Mouse (Mus musculus): ENCODE results near the gene Mthfsl.
"Not testable (repeated sequence)": the region's sequence is repeated elsewhere in the genome, so short reads cannot be mapped to it uniquely, and the experiment has no call there.

Gene Mthfsl

GRCm38 (mm10) chr9:88691307-88691706 lies 28.8 kb downstream of the Mthfsl start:
- in situ Hi-C loops (cut with MboI; ENCODE audit: low sequenced_read_pairs): not testable (repeated sequence)

DNA sequence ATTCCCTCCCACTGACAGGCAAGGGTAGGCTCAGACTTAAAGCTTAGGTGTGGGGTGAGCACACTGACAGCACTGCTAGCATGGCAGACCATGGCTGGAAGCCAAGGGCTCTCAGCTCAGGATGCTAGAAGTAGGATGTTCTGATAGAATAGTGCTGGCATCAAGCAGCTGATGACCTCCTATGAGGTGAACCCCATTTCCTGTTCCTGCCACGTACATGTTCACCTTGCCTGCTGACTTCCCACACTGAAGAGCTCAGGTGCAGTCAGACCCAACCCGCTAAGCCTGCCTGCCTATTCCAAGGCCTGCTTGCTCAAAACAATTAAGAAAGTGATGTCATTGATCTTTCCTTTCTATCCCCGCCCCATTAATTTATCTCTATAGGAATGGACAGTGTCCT lies 30.6 kb downstream of the Mthfsl start:
- in situ Hi-C loops (cut with MboI; ENCODE audit: low sequenced_read_pairs): not testable (repeated sequence)

GRCm38 (mm10) chr9:88686719-88687118 lies 33.4 kb downstream of the Mthfsl start:
- in situ Hi-C loops (cut with MboI; ENCODE audit: low sequenced_read_pairs): not testable (repeated sequence)

DNA sequence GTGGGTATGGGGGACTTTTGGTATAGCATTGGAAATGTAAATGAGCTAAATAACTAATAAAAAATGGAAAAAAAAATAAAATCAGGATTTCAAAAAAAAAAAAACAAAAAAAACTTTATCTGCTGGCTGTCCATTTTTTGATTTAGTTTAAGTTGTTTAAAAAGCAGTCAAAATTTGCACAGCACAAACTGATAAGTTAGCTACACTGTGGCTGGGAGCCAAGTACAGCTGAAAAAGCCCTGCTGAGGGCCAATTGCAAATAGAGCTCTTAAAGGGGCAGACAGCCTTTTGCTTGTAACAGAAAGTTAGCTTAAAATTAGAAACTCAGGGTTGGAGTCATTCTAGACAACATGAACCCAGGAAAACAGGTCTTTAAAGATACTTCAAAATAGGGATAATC lies 61.8 kb downstream of the Mthfsl start:
- in situ Hi-C loops (cut with MboI; ENCODE audit: low sequenced_read_pairs): not testable (repeated sequence)

DNA sequence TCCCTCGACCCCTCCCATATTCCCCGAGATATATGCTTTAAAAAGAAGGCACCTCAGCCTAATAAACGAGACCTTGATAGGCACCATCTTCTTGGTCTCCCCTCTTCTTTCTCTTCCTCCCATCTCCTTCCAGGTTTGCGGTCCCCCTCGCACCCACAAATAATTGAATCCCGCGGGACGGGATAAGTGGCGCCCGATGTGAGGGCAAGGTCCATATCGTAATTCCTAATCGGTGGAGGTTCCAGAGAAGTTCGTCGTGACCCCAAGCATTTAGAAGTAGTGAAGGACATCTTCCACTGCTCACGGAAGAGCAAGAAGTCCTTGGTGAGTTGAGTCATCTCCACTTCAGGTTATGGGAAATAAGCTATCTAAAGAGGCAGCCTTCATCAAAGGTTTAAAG lies 69.4 kb downstream of the Mthfsl start:
- in situ Hi-C loops (cut with MboI; ENCODE audit: low sequenced_read_pairs): not testable (repeated sequence)
